Comparison of ENCODE assay signal across 8 mouse cellular contexts in the genomic region with DNA sequence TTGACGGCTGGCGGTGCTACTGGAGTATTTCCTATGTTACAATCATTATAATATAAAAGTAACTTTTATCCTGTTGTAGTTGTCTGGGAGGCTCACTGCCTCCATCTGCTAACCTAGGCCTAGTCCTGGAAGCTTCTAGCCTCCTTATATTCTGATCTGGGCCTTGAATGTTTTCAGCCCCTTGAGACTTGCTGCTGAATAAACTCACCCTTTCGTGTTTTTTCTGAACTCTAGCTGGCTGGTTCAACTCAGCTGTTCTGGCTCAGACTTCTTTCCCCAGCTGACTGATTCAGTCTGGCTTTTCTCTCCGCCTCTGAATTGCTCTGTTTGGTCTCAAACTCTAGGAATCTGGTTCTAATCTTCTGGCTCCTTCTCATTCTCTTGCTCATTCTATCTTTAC. TPM values are rescaled to one million over a fixed set of nuclear protein-coding genes. Genes with fewer than 3 reads are reported as not detected.
A peak's percentile ranks its signal among the peaks of the same experiment; 100 is the strongest.
DNase-seq lines count a peak whose midpoint lies in the region; ATAC-seq and TF ChIP-seq lines count a peak whose summit lies in the region.

No protein-coding gene starts in this region.

- no peak for TF ChIP-seq POLR2A in cortical plate, adult 2 months (IDR thresholded peaks at IDR 0.05; ENCODE audit: extremely low read depth, insufficient read depth, low read length)

- peak overlapping the region; percentile 79 for H3K4me3 ChIP-seq in kidney, embryonic 16.5 days (ENCODE audit: low read length)
- H3K4me3 ChIP-seq in cortical plate, adult 2 months (ENCODE audit: insufficient read depth, low read length): peak overlapping the region; percentile 46; the same call in 1 of the 2 replicates
- peak overlapping the region; percentile 77 for H3K4me3 ChIP-seq in hindbrain, embryonic 16.5 days (ENCODE audit: low read length)
- peak overlapping the region; percentile 66 for H3K4me3 ChIP-seq in midbrain, embryonic 16.5 days (ENCODE audit: low read depth, low read length)

- no peak for TF ChIP-seq CTCF in cortical plate, adult 2 months (IDR thresholded peaks at IDR 0.05; ENCODE audit: extremely low read depth, insufficient read depth, low read length)

- DNase-seq in kidney, adult 18-20 months: no peak
- no peak for DNase-seq in left cerebral cortex, postnatal 36 days (ENCODE audit: low spot score in 2 of 2)
- no peak for DNase-seq in layer of hippocampus, postnatal 36 days
- no peak for DNase-seq in urinary bladder, postnatal 4 days (ENCODE audit: low spot score in 2 of 2)

- H3K9me3 ChIP-seq in kidney, embryonic 16.5 days (ENCODE audit: low read length): no peaks in the 10 kb centered on the region
- no peaks in the 10 kb centered on the region for H3K9me3 ChIP-seq in hindbrain, embryonic 16.5 days (ENCODE audit: control insufficient read depth, low read length)
- H3K9me3 ChIP-seq in midbrain, embryonic 16.5 days (replicated peaks; ENCODE audit: control insufficient read depth, low read length, poor library complexity, severe bottlenecking): no peaks in the 10 kb centered on the region

- H3K4me2 ChIP-seq in kidney, embryonic 16.5 days (replicated peaks; ENCODE audit: low read depth, low read length): peak overlapping the region; percentile 62
- H3K4me2 ChIP-seq in hindbrain, embryonic 16.5 days (ENCODE audit: low read length): peak overlapping the region; percentile 81
- H3K4me2 ChIP-seq in midbrain, embryonic 16.5 days (ENCODE audit: low read length): peak overlapping the region; percentile 73

- intact Hi-C loops in left cerebral cortex, postnatal 36 days (cut with DNase I): loop anchor here (5.0 kb wide), 1 partner anchor 277 kb away; a partner anchor contains a TSS

- peak overlapping the region; percentile 81 for H3K9ac ChIP-seq in kidney, embryonic 16.5 days (replicated peaks; ENCODE audit: low read length)
- H3K9ac ChIP-seq in hindbrain, embryonic 16.5 days (ENCODE audit: low read depth, low read length): peak overlapping the region; percentile 76
- H3K9ac ChIP-seq in midbrain, embryonic 16.5 days (ENCODE audit: low read depth, low read length): peak overlapping the region; percentile 78

- no peaks in the 10 kb centered on the region for H3K27me3 ChIP-seq in kidney, embryonic 16.5 days (ENCODE audit: insufficient read depth, low read length)
- no peaks in the 10 kb centered on the region for H3K27me3 ChIP-seq in hindbrain, embryonic 16.5 days (replicated peaks; ENCODE audit: control insufficient read depth, insufficient read depth, low read length)
- no peaks in the 10 kb centered on the region for H3K27me3 ChIP-seq in midbrain, embryonic 16.5 days (ENCODE audit: control insufficient read depth, insufficient read depth, low read depth, low read length)

- WGBS in kidney, embryonic 16.5 days: 69% methylated on average over 4 of the region's 4 CpGs
- WGBS in hindbrain, embryonic 16.5 days: 83% methylated on average over 4 of the region's 4 CpGs
- 62% methylated on average over 4 of the region's 4 CpGs for WGBS in midbrain, embryonic 16.5 days

- no peaks in the 10 kb centered on the region for H3K4me1 ChIP-seq in kidney, embryonic 16.5 days (ENCODE audit: insufficient read depth, low read length)
- H3K4me1 ChIP-seq in cortical plate, adult 2 months (ENCODE audit: control insufficient read depth, insufficient read depth, low read length): no peaks in the 10 kb centered on the region; the same call in 1 of the 2 replicates
- peaks cover 15% of the 10 kb centered on the region for H3K4me1 ChIP-seq in hindbrain, embryonic 16.5 days (ENCODE audit: control insufficient read depth, insufficient read depth, low read depth, low read length)
- peaks cover 19% of the 10 kb centered on the region for H3K4me1 ChIP-seq in midbrain, embryonic 16.5 days (ENCODE audit: control insufficient read depth, insufficient read depth, low read length)

- peaks cover 22% of the 10 kb centered on the region for H3K36me3 ChIP-seq in kidney, embryonic 16.5 days (ENCODE audit: insufficient read depth, low read length)
- peaks cover 18% of the 10 kb centered on the region for H3K36me3 ChIP-seq in hindbrain, embryonic 16.5 days (ENCODE audit: control insufficient read depth, insufficient read depth, low read length)
- peaks cover 9% of the 10 kb centered on the region for H3K36me3 ChIP-seq in midbrain, embryonic 16.5 days (ENCODE audit: control insufficient read depth, insufficient read depth, low read length)

- H3K27ac ChIP-seq in kidney, embryonic 16.5 days (ENCODE audit: low read length): peak overlapping the region; percentile 86
- H3K27ac ChIP-seq in cortical plate, adult 2 months (ENCODE audit: insufficient read depth, low read length): no peak overlapping the region
- peak overlapping the region; percentile 97 for H3K27ac ChIP-seq in hindbrain, embryonic 16.5 days (ENCODE audit: low read depth, low read length)
- peak overlapping the region; percentile 95 for H3K27ac ChIP-seq in midbrain, embryonic 16.5 days (ENCODE audit: low read length)

- ATAC-seq in kidney, embryonic 16.5 days (ENCODE audit: low FRiP score, low TSS enrichment): no peak
- ATAC-seq in hindbrain, embryonic 16.5 days: no peak
- ATAC-seq in midbrain, embryonic 16.5 days: no peak

RNA-seq across cellular contexts. Expression of a gene that starts 0.9 kb away (rescaled TPM):
- polyA plus RNA-seq in kidney, embryonic 16.5 days (2015; fragmentation: Nextera tagmentation; extraction: Ambion mirVana): 26.2 and 27.5 TPM in 2 replicates
- polyA plus RNA-seq in cortical plate, adult 2 months (2012; rRNA removed): 39.9 and 40.0 TPM in 2 replicates
- polyA plus RNA-seq in hindbrain, embryonic 16.5 days (2015; fragmentation: Nextera tagmentation; extraction: Ambion mirVana): 26.2 and 27.8 TPM in 2 replicates
- 30.5 and 31.2 TPM in 2 replicates for polyA plus RNA-seq in midbrain, embryonic 16.5 days (2015; fragmentation: Nextera tagmentation; extraction: Ambion mirVana)
- 10 to 100 TPM; 62.2 to 64.9 TPM for total RNA-seq in left cerebral cortex, postnatal 36 days (2021)
- 10 to 100 TPM; 58.8 to 63.1 TPM for total RNA-seq in layer of hippocampus, postnatal 36 days (2021)

RNA-seq across cellular contexts. Expression of a gene that starts 47.2 kb away (rescaled TPM):
- 0.04 and 0.10 TPM in 2 replicates for polyA plus RNA-seq in kidney, embryonic 16.5 days (2015; fragmentation: Nextera tagmentation; extraction: Ambion mirVana)
- 5.4 and 5.7 TPM in 2 replicates for polyA plus RNA-seq in cortical plate, adult 2 months (2012; rRNA removed)
- polyA plus RNA-seq in hindbrain, embryonic 16.5 days (2015; fragmentation: Nextera tagmentation; extraction: Ambion mirVana): 9.4 and 10.3 TPM in 2 replicates
- polyA plus RNA-seq in midbrain, embryonic 16.5 days (2015; fragmentation: Nextera tagmentation; extraction: Ambion mirVana): 7.9 and 8.0 TPM in 2 replicates
- 10 to 100 TPM; 17.5 to 20.4 TPM for total RNA-seq in left cerebral cortex, postnatal 36 days (2021)
- total RNA-seq in layer of hippocampus, postnatal 36 days (2021): 10 to 100 TPM; 19.1 to 21.4 TPM
